Mouse (Mus musculus) lung, postnatal 0 days (tissue): ENCODE data around the gene Phb2.

ENCODE experiments used
- CTCF ChIP-seq: IDR thresholded peaks from 2 replicates; pipeline ENCODE4 v1.5.1; 2016; ENCODE audit warnings: antibody characterized with exemption, mild to moderate bottlenecking
- EP300 ChIP-seq: IDR thresholded peaks from 2 replicates; pipeline ENCODE4 v1.6.1; 2016; ENCODE audit warnings: antibody characterized with exemption, mild to moderate bottlenecking, control low read depth

- TF ChIP-seq CTCF (no peak), EP300 (no peak)
Observed at GRCm38 (mm10) chr6:124758849-124759232, 46.7 kb downstream of the Phb2 start.
